Comparison of ENCODE assay signal across 8 mouse cellular contexts in the genomic region with DNA sequence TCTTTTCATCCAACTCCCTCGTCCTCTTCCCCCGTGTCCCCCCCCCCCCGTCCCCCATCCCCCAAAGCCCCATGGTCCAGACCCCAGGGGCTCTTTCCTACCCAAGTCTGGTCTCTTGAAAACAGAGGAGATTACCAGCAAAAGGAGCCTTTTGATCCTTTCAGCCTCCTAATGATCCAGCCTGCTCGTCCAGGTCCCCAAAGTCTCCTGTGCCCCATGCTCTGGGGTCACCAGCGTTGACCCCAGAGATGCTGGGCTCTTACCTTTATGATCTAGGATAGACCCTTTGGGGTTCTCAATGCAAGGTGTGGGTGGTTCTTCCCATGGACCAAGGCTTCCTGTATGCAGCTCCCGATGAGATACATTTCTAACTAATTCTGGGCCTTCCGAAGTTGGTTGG. TPM values are rescaled to one million over a fixed set of nuclear protein-coding genes. Genes with fewer than 3 reads are reported as not detected.
DNase-seq lines count a peak whose midpoint lies in the region; ATAC-seq lines count a peak whose summit lies in the region.

No protein-coding gene starts in this region.

- peaks cover 30% of the 10 kb centered on the region for H3K4me1 ChIP-seq in kidney, embryonic 15.5 days
- H3K4me1 ChIP-seq in forebrain, embryonic 11.5 days (replicated peaks; ENCODE audit: control insufficient read depth, insufficient read depth, low read length) = peaks cover 5% of the 10 kb centered on the region; the same call in 1 of the 2 replicates
- peaks cover 11% of the 10 kb centered on the region; the same call in 1 of the 2 replicates for H3K4me1 ChIP-seq in intestine, embryonic 14.5 days (replicated peaks; ENCODE audit: control insufficient read depth, insufficient read depth, low read length)
- peaks cover 23% of the 10 kb centered on the region for H3K4me1 ChIP-seq in midbrain, embryonic 16.5 days (ENCODE audit: control insufficient read depth, insufficient read depth, low read length)

- peak; percentile 18; the same call in 1 of the 2 replicates for ATAC-seq in kidney, embryonic 15.5 days (replicated peaks; ENCODE audit: low FRiP score)
- ATAC-seq in forebrain, embryonic 11.5 days (replicated peaks; ENCODE audit: low FRiP score) = peak; percentile 16; the same call in 1 of the 2 replicates
- 0 out of 2 replicates have a peak, but pooled peaks have one; percentile 17 for ATAC-seq in intestine, embryonic 14.5 days (replicated peaks; ENCODE audit: low FRiP score, low TSS enrichment, low read depth)
- ATAC-seq in midbrain, embryonic 16.5 days = peak; percentile 18; the same call in 1 of the 2 replicates

- no peak overlapping the region for H3K27ac ChIP-seq in kidney, embryonic 15.5 days
- H3K27ac ChIP-seq in forebrain, embryonic 11.5 days (ENCODE audit: low read depth, low read length) = no peak overlapping the region
- H3K27ac ChIP-seq in intestine, embryonic 14.5 days (ENCODE audit: low read depth) = no peak overlapping the region
- H3K27ac ChIP-seq in midbrain, embryonic 16.5 days (ENCODE audit: low read length) = no peak overlapping the region

- H3K27me3 ChIP-seq in kidney, embryonic 15.5 days = peaks cover 23% of the 10 kb centered on the region
- peaks cover 4% of the 10 kb centered on the region; the same call in 1 of the 2 replicates for H3K27me3 ChIP-seq in forebrain, embryonic 11.5 days (ENCODE audit: control insufficient read depth, insufficient read depth, low read length)
- peaks cover 15% of the 10 kb centered on the region for H3K27me3 ChIP-seq in intestine, embryonic 14.5 days (replicated peaks; ENCODE audit: control insufficient read depth, insufficient read depth, low read length)
- no peaks in the 10 kb centered on the region for H3K27me3 ChIP-seq in midbrain, embryonic 16.5 days (ENCODE audit: control insufficient read depth, insufficient read depth, low read depth, low read length)

- H3K4me3 ChIP-seq in kidney, embryonic 15.5 days (replicated peaks) = peak overlapping the region; percentile 84
- H3K4me3 ChIP-seq in forebrain, embryonic 11.5 days (ENCODE audit: low read depth, low read length) = peak overlapping the region; percentile 78
- peak overlapping the region; percentile 75; the same call in 1 of the 2 replicates for H3K4me3 ChIP-seq in intestine, embryonic 14.5 days (ENCODE audit: low read depth, low read length)
- H3K4me3 ChIP-seq in midbrain, embryonic 16.5 days (ENCODE audit: low read depth, low read length) = peak overlapping the region; percentile 87

- no peaks in the 10 kb centered on the region for H3K36me3 ChIP-seq in kidney, embryonic 15.5 days
- H3K36me3 ChIP-seq in forebrain, embryonic 11.5 days (ENCODE audit: control insufficient read depth, insufficient read depth, low read length) = no peaks in the 10 kb centered on the region
- no peaks in the 10 kb centered on the region for H3K36me3 ChIP-seq in intestine, embryonic 14.5 days (ENCODE audit: control insufficient read depth, insufficient read depth, low read length)
- H3K36me3 ChIP-seq in midbrain, embryonic 16.5 days (ENCODE audit: control insufficient read depth, insufficient read depth, low read length) = no peaks in the 10 kb centered on the region

- no peak overlapping the region for H3K9ac ChIP-seq in kidney, embryonic 15.5 days
- no peak overlapping the region for H3K9ac ChIP-seq in forebrain, embryonic 11.5 days (ENCODE audit: low read length)
- H3K9ac ChIP-seq in intestine, embryonic 14.5 days (ENCODE audit: low read length) = no peak overlapping the region
- no peak overlapping the region for H3K9ac ChIP-seq in midbrain, embryonic 16.5 days (ENCODE audit: low read depth, low read length)

- peak overlapping the region; percentile 98 for H3K4me2 ChIP-seq in kidney, embryonic 15.5 days
- H3K4me2 ChIP-seq in forebrain, embryonic 11.5 days (ENCODE audit: low read depth, low read length, severe bottlenecking) = peak overlapping the region; percentile 99; the same call in 1 of the 2 replicates
- peak overlapping the region; percentile 99; the same call in 1 of the 2 replicates for H3K4me2 ChIP-seq in intestine, embryonic 14.5 days (ENCODE audit: low read length)
- peak overlapping the region; percentile 89 for H3K4me2 ChIP-seq in midbrain, embryonic 16.5 days (ENCODE audit: low read length)

- WGBS in kidney, embryonic 15.5 days = 49% methylated on average over 5 of the region's 7 CpGs
- 41% methylated on average over 5 of the region's 7 CpGs for WGBS in forebrain, embryonic 11.5 days
- WGBS in intestine, embryonic 14.5 days = 57% methylated on average over 5 of the region's 7 CpGs
- 28% methylated on average over 5 of the region's 7 CpGs for WGBS in midbrain, embryonic 16.5 days

- DNase-seq in kidney, adult 11 months = no peak
- DNase-seq in forebrain, embryonic 11.5 days (ENCODE audit: low spot score) = no peak
- no peak for DNase-seq in intestine, embryonic 14.5 days (ENCODE audit: low spot score)
- DNase-seq in embryo, embryonic 11 days = no peak
- no peak for DNase-seq in spleen, postnatal 14 days (ENCODE audit: low spot score in 2 of 2)
- no peak for DNase-seq in right cerebral cortex, postnatal 36 days (ENCODE audit: low spot score in 2 of 2)

- H3K9me3 ChIP-seq in kidney, embryonic 15.5 days (replicated peaks) = no peaks in the 10 kb centered on the region
- H3K9me3 ChIP-seq in forebrain, embryonic 11.5 days (ENCODE audit: control insufficient read depth, low read length) = no peaks in the 10 kb centered on the region
- H3K9me3 ChIP-seq in intestine, embryonic 14.5 days (ENCODE audit: control insufficient read depth, low read length) = no peaks in the 10 kb centered on the region
- no peaks in the 10 kb centered on the region for H3K9me3 ChIP-seq in midbrain, embryonic 16.5 days (replicated peaks; ENCODE audit: control insufficient read depth, low read length, poor library complexity, severe bottlenecking)

RNA-seq across cellular contexts. Expression of gene Sema4d, which starts 0.4 kb away (rescaled TPM):
- polyA plus RNA-seq in kidney, embryonic 15.5 days (2015; fragmentation: Nextera tagmentation; extraction: Ambion mirVana) = 19.6 and 20.3 TPM in 2 replicates
- polyA plus RNA-seq in forebrain, embryonic 11.5 days (2014; fragmentation: Nextera tagmentation; extraction: Ambion mirVana) = 8.3 and 8.4 TPM in 2 replicates
- 9.2 and 9.7 TPM in 2 replicates for polyA plus RNA-seq in intestine, embryonic 14.5 days (2014; fragmentation: Nextera tagmentation; extraction: Ambion mirVana)
- 15.4 and 16.7 TPM in 2 replicates for polyA plus RNA-seq in midbrain, embryonic 16.5 days (2015; fragmentation: Nextera tagmentation; extraction: Ambion mirVana)

RNA-seq across cellular contexts. Expression of gene Gadd45g, which starts 52.5 kb away (rescaled TPM):
- polyA plus RNA-seq in kidney, embryonic 15.5 days (2015; fragmentation: Nextera tagmentation; extraction: Ambion mirVana) = 40.2 and 42.8 TPM in 2 replicates
- 157 and 169 TPM in 2 replicates for polyA plus RNA-seq in forebrain, embryonic 11.5 days (2014; fragmentation: Nextera tagmentation; extraction: Ambion mirVana)
- polyA plus RNA-seq in intestine, embryonic 14.5 days (2014; fragmentation: Nextera tagmentation; extraction: Ambion mirVana) = 29.1 and 33.0 TPM in 2 replicates
- 44.2 and 45.5 TPM in 2 replicates for polyA plus RNA-seq in midbrain, embryonic 16.5 days (2015; fragmentation: Nextera tagmentation; extraction: Ambion mirVana)
